Mouse (Mus musculus) limb, embryonic 12.5 days (tissue): ENCODE results near the gene Mov10. TPM values are rescaled to one million over a fixed set of nuclear protein-coding genes. Genes with fewer than 3 reads are reported as not detected.
A peak's percentile ranks its signal among the peaks of the same experiment; 100 is the strongest.

Experiments used
- ATAC-seq: fragments of 200-750 bp; cut with Nextera tagmentation; 2 replicates; pipeline ENCODE4 v1.8.0; 2017; ENCODE audit warnings: low read depth, moderate TSS enrichment; ENCODE audit not compliant: insufficient number of reproducible peaks, insufficient read depth, low FRiP score, low TSS enrichment
- H3K27ac ChIP-seq: fragments of 300-500 bp; sonication (generic); 2 replicates; pipeline ENCODE4 v1.5.1; 2016; ENCODE audit warnings: mild to moderate bottlenecking, moderate library complexity
- H3K27me3 ChIP-seq: fragments of 300-500 bp; sonication (generic); 2 replicates; pipeline ENCODE4 v1.6.1; 2016; ENCODE audit warnings: mild to moderate bottlenecking, moderate library complexity
- H3K36me3 ChIP-seq: fragments of 300-500 bp; sonication (generic); 2 replicates; pipeline ENCODE4 v1.6.1; 2016; ENCODE audit warnings: mild to moderate bottlenecking, moderate library complexity
- H3K4me1 ChIP-seq: fragments of 300-500 bp; sonication (generic); replicated peaks from 2 replicates; pipeline ENCODE4 v1.6.1; 2016
- H3K4me2 ChIP-seq: fragments of 300-500 bp; sonication (generic); 2 replicates; pipeline ENCODE4 v1.6.1; 2016; ENCODE audit warnings: mild to moderate bottlenecking, moderate library complexity
- H3K4me3 ChIP-seq: fragments of 300-500 bp; sonication (generic); replicated peaks from 2 replicates; pipeline ENCODE4 v1.5.1; 2016; ENCODE audit warnings: mild to moderate bottlenecking
- H3K9ac ChIP-seq: fragments of 300-500 bp; sonication (generic); replicated peaks from 2 replicates; pipeline ENCODE4 v1.6.1; 2016; ENCODE audit warnings: mild to moderate bottlenecking, moderate library complexity
- H3K9me3 ChIP-seq: fragments of 300-500 bp; sonication (generic); 2 replicates; pipeline ENCODE4 v1.6.1; 2016; ENCODE audit warnings: mild to moderate bottlenecking, moderate library complexity
- WGBS: fragments of 180-500 bp; shearing (Covaris S2); methylation state at CpG from one replicate; pipeline ENCODE4 v1.1.7; 2016; 5-methylcytosine and 5-hydroxymethylcytosine counted together
- polyA plus RNA-seq: library from polyadenylated mRNA; unstranded; fragments of >200 nt; fragmentation: Nextera tagmentation; extraction: Ambion mirVana; gene quantifications from 2 replicates; pipeline ENCODE4 v1.2.1, GENCODE M21; 2016

Gene Mov10
- polyA plus RNA-seq, 1 experiment from 2014 or later: 73.8 TPM

GRCm38 (mm10) chr3:104791017-104791416 is 27.3 kb downstream of the Mov10 start:
- peaks cover 45% of the 10 kb centered on the region for H3K36me3 ChIP-seq
- no peaks in the 10 kb centered on the region for H3K9me3 ChIP-seq
- 0 out of 2 replicates have a peak, but pooled peaks cover 1% of the 10 kb centered on the region for H3K27me3 ChIP-seq
- H3K4me3 ChIP-seq: peak overlapping the region; percentile 66
- peaks cover 67% of the 10 kb centered on the region for H3K4me1 ChIP-seq
- H3K9ac ChIP-seq: peak overlapping the region; percentile 72
- H3K27ac ChIP-seq: peak overlapping the region; percentile 93
- H3K4me2 ChIP-seq: peak overlapping the region; percentile 92
- no peak for ATAC-seq
- 20% methylated on average over 4 of the region's 4 CpGs for WGBS

DNA sequence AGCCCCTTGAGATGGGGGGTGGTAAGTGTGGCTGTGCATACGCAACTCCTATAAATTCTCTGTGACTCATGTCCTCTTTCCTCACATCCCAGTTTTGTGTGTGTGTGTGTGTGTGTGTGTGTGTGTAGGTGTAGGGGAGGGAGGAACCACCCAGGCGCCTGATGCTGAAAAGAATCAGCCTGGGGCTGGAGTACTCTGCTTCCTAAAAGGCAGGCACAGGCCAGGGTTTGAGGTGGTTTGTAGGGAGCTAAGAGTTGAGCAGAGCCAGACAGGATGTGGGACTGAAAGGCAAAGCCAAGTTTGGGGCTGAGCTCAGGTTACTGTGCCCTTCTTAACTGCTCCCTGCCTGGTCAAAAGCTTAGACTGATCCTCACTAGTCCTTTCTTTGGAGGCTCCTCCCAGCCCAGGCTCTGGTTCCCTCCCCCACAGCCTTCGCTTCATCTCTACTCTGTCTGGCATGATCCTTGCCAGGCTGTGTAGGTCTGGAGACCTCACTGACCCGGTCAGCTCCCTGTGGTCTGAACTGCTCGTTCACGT is 27.9 kb downstream of the Mov10 start:
- H3K4me2 ChIP-seq: peak overlapping the region; percentile 92
- H3K4me3 ChIP-seq: peak overlapping the region; percentile 66
- peak overlapping the region; percentile 93 for H3K27ac ChIP-seq
- H3K9ac ChIP-seq: peak overlapping the region; percentile 72
- 0 out of 2 replicates have a peak, but pooled peaks cover 6% of the 10 kb centered on the region for H3K27me3 ChIP-seq
- WGBS: 8% methylated on average over 6 of the region's 6 CpGs
- no peaks in the 10 kb centered on the region for H3K9me3 ChIP-seq
- peaks cover 40% of the 10 kb centered on the region for H3K36me3 ChIP-seq
- peaks cover 62% of the 10 kb centered on the region for H3K4me1 ChIP-seq
- ATAC-seq: peak; percentile 49; the same call in 1 of the 2 replicates

DNA sequence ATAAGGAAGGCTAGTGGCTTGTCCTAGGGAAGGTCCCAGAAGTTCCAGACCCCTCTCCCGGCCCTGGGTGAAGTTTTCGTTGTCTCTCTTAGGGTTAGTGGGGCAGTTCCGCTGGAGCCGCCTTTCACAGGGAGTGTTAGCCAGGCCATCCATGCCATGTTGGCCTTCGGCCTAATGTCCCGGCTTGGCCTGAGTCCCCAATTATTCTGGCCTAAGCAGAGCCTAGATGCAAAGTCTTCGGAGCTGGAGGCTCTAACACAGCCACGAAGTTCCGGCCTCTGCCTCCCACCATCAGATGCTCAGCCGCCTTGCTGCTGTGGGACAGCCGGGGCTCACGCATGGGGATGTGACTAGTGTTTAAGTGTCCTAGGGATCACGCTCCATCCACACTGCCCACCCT is 28.5 kb downstream of the Mov10 start:
- H3K27ac ChIP-seq: peak overlapping the region; percentile 93
- H3K9me3 ChIP-seq: no peaks in the 10 kb centered on the region
- H3K36me3 ChIP-seq: peaks cover 33% of the 10 kb centered on the region
- H3K4me2 ChIP-seq: peak overlapping the region; percentile 92
- peaks cover 55% of the 10 kb centered on the region for H3K4me1 ChIP-seq
- 20% methylated on average over 13 of the region's 13 CpGs for WGBS
- H3K4me3 ChIP-seq: peak overlapping the region; percentile 66
- peak overlapping the region; percentile 72 for H3K9ac ChIP-seq
- ATAC-seq: no peak
- H3K27me3 ChIP-seq: peaks cover 12% of the 10 kb centered on the region

DNA sequence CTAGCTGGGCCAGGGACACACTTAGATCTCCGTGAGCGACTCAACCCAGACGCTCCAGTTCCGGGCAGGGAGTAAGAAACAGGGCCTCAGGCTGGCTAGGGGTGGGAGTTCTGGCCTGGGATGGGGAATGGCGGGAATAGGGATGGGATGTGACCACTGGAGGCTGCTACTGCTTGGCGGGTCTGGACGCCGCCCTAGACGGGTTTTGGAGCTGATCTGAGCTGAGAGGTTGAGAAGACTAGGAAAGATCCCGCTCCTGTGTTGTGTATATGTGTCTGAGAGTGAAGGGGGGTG is 29.1 kb downstream of the Mov10 start:
- peak; percentile 4; the same call in 1 of the 2 replicates for ATAC-seq
- H3K4me2 ChIP-seq: peak overlapping the region; percentile 92
- H3K9me3 ChIP-seq: no peaks in the 10 kb centered on the region
- peak overlapping the region; percentile 93 for H3K27ac ChIP-seq
- H3K36me3 ChIP-seq: peaks cover 28% of the 10 kb centered on the region
- WGBS: under 1% methylated on average over 10 of the region's 10 CpGs
- H3K27me3 ChIP-seq: peaks cover 18% of the 10 kb centered on the region
- H3K4me1 ChIP-seq: peaks cover 49% of the 10 kb centered on the region
- peak overlapping the region; percentile 72 for H3K9ac ChIP-seq
- peak overlapping the region; percentile 66 for H3K4me3 ChIP-seq

DNA sequence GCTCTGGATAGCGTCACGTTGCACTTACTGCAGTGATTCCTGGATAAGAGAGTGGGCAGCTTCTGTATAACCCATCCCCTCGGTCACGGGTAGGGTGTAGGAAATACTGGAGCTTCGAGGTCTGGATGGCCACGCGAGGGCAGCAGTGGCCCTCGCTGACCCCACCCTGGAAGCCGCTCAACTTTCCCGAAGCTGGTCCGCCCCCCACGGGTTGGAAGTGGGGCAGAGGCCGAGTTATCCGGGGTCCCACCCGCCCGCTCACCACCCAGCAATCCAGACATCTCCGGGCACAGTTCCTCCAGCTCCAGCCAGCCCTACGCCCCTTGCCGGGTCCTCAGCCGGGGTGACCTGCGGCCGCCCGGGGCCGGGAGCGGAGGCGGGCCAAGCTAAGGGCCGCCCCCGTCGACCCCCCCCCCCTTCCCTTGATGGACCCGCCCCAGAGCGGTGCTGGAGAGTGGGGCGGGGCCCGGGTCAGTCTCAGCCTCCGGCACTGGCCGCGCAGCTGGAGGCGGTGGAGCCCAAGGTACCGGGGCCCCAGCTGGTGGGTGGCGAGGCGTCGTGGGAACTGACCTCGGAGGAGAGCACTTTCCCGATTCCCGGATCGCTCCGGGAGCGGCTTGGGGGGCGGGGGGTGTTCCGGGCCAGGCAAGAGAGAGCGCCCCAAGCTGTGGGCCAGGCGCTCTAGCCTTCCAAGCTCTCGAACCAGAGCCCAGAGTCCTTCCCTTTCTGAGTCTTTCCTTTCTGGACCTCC is 29.6 kb downstream of the Mov10 start:
- Histone ChIP-seq H3K4me2 (peak overlapping the region; percentile 92), H3K9ac (peak overlapping the region; percentile 72), H3K36me3 (peaks cover 23% of the 10 kb centered on the region), H3K4me3 (peak overlapping the region; percentile 66), H3K9me3 (no peaks in the 10 kb centered on the region), H3K27me3 (peaks cover 23% of the 10 kb centered on the region), H3K27ac (peak overlapping the region; percentile 93), H3K4me1 (peaks cover 44% of the 10 kb centered on the region)
- ATAC-seq: peak; percentile 79
- under 1% methylated on average over 49 of the region's 52 CpGs for WGBS

DNA sequence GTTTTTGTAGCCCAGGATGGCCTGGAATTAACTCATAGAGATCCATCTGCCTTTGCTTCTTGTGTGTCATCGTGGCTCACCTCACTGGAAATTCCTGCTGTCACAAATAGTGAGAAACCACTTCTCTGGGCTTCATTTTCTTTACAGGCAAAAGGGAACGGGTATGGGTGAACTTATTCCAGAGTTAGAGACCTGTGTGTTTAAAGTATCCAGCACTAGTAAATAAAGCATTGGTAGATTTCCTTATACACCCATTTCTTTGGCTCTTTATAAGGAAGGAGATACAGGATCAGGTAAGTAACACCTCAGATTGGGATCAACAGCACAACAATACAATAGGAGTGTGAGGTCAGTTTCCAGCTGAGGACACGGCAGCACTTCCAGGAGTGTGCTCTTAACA is 30.3 kb downstream of the Mov10 start, which contains the start of gene Rhoc:
Rhoc (plus strand) TSS at position 301 of the 400 bp plus-strand sequence.
- Histone ChIP-seq H3K9ac (peak within 1 kb of the TSS; percentile 72), H3K4me1 (peaks cover 38% of the 10 kb centered on the region), H3K4me2 (peak within 1 kb of the TSS; percentile 92), H3K9me3 (no peaks in the 10 kb centered on the region), H3K27me3 (peaks cover 30% of the 10 kb centered on the region), H3K27ac (peak within 1 kb of the TSS; percentile 93), H3K4me3 (peak within 1 kb of the TSS; percentile 66), H3K36me3 (peaks cover 17% of the 10 kb centered on the region)
- WGBS: 34% methylated on average over 3 of the region's 3 CpGs
- ATAC-seq: no peak

GRCm38 (mm10) chr3:104785284-104785683 is 33.1 kb downstream of the Mov10 start:
- Histone ChIP-seq H3K27me3 (peaks cover 58% of the 10 kb centered on the region), H3K4me2 (no peak overlapping the region), H3K36me3 (no peaks in the 10 kb centered on the region), H3K27ac (no peak overlapping the region), H3K4me1 (peaks cover 26% of the 10 kb centered on the region), H3K9ac (no peak overlapping the region), H3K9me3 (no peaks in the 10 kb centered on the region), H3K4me3 (no peak overlapping the region)
- no peak for ATAC-seq
- WGBS: 88% methylated on average over 6 of the region's 6 CpGs

GRCm38 (mm10) chr3:104783971-104784500 is 34.3 kb downstream of the Mov10 start:
- Histone ChIP-seq H3K27ac (no peak overlapping the region), H3K4me3 (no peak overlapping the region), H3K9me3 (no peaks in the 10 kb centered on the region), H3K36me3 (no peaks in the 10 kb centered on the region), H3K9ac (0 out of 2 replicates have a peak overlapping the region, but pooled peaks have one; percentile 1), H3K4me2 (no peak overlapping the region), H3K4me1 (peaks cover 19% of the 10 kb centered on the region), H3K27me3 (peaks cover 68% of the 10 kb centered on the region)
- WGBS: 40% methylated on average over 14 of the region's 14 CpGs
- no peak for ATAC-seq

DNA sequence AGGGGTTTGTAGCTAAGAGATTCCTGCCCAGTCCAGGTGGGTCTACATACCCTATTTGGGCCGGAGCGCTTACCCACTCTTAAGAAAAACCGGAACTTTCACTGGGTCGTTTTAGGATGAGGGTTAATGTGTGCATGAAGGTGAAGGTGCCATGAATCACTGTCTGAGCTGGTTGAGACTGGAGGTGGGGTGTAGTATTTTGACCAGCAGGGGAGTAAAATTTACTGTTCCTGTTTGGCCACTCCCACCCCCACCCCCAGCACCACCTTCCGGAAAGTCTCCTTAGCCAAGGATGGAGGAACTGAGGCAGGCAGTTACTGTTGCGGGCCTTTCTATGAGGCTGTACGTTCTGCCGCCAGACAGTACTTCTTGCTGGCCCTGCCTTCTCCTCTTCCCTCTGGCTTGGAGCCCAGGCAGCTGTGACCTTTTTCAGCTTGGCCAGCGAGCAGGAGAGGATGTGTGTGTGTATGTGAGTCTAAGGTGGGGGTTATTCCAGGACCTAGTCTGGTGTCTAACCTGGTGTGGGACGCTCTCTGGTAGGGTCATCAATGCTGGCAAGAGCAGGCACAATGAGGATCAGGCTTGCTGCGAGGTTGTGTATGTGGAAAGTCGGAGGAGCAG is 36.2 kb downstream of the Mov10 start:
- no peak overlapping the region for H3K9ac ChIP-seq
- H3K27me3 ChIP-seq: peaks cover 86% of the 10 kb centered on the region

GRCm38 (mm10) chr3:104781471-104781903 is 36.9 kb downstream of the Mov10 start, which contains the start of gene Fam19a3:
Gene Fam19a3 (minus strand): TSS chr3:104781840.
- under 1% methylated on average over 26 of the region's 26 CpGs for WGBS
- no peaks in the 10 kb centered on the region for H3K36me3 ChIP-seq
- H3K4me1 ChIP-seq: peaks cover 16% of the 10 kb centered on the region
- H3K9me3 ChIP-seq: no peaks in the 10 kb centered on the region
- ATAC-seq: no peak
- no peak within 1 kb of the TSS for H3K27ac ChIP-seq
- peak within 1 kb of the TSS; percentile 9; the same call in 1 of the 2 replicates for H3K9ac ChIP-seq
- peak within 1 kb of the TSS; percentile 97 for H3K4me2 ChIP-seq
- H3K4me3 ChIP-seq: peak within 1 kb of the TSS; percentile 52
- H3K27me3 ChIP-seq: peaks cover 93% of the 10 kb centered on the region

More for the DNA sequence above, 36.2 kb downstream of the Mov10 start:
- Histone ChIP-seq H3K27ac (no peak overlapping the region), H3K9me3 (no peaks in the 10 kb centered on the region), H3K36me3 (no peaks in the 10 kb centered on the region), H3K4me1 (peaks cover 16% of the 10 kb centered on the region), H3K4me2 (peak overlapping the region; percentile 97), H3K4me3 (peak overlapping the region; percentile 52)
- 14% methylated on average over 12 of the region's 12 CpGs for WGBS
- ATAC-seq: no peak
